Mouse (Mus musculus): Measurements from ENCODE around the gene Slc9a3r2.

Slc9a3r2 gene

DNA sequence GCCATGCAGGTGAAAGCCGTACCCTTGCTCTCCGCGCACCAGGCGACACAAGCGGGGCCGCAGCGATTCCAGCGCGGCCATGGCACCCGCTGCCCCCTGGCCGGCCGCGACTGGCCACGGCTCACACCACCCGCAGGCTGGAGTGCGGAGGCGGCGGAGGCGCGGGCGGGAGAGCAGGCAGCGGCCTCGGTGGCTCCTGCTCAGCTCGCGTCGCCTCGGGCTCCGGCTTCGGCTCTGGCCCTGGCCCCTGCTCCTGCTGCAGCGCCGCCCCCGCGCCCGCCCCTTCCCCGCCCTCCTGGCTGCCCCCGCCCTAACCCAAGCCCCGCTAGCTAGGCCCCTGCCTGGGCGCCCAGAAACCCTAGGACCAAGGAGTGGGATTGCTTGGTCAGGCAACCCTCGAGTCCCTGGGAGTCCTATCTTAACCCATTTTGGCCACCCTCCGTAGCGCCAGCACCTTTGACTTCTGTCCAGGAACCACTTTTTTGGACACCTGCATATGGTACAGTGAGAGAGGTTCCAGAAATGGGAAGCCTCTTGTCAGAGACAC is at the start of gene Slc9a3r2:
Gene Slc9a3r2, minus strand, starts transcription at position 258 of the 547 bp plus-strand sequence.
- CTCF ChIA-PET: no interaction called here

DNA sequence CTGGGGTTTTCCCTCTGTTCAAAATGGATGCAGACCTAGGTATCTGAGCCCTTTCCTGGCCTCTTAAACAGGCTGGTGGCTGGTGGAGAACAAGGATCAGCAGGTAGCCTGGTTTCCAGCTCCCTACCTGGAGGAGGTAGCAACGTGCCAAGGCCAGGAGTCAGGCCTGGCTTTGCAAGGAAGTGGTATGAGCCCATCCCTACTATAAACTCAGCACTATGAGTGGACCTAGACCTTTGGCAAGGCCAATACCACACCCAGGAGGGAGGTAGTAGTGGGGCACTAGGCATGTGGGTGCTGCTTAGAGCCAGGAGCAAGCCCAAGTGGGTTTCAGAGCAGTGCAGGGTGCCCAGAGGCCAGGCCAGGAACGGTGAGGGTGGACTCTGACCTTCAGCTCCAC is 49.3 kb upstream of the Slc9a3r2 start:
- CTCF ChIA-PET: no interaction called here

DNA sequence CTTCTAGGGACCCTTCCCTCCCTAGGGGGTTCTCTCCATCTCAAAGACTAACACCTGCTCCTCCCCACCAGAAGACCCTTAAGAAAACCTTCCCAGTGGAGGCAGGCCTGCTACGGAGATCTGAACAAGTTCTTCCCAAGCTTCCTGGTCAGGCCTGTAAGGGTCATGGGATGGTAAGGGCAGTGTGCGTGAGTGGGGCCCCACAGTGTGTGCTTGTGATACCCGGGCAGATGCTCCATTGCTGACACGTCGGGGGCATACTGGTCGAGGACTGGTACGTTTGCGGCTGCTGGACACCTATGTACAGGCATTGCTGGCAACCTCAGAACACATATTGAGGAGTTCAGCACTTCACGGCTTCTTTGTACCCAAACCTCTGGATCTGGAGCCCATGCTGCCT is 48.6 kb upstream of the Slc9a3r2 start:
- CTCF ChIA-PET: no interaction called here

DNA sequence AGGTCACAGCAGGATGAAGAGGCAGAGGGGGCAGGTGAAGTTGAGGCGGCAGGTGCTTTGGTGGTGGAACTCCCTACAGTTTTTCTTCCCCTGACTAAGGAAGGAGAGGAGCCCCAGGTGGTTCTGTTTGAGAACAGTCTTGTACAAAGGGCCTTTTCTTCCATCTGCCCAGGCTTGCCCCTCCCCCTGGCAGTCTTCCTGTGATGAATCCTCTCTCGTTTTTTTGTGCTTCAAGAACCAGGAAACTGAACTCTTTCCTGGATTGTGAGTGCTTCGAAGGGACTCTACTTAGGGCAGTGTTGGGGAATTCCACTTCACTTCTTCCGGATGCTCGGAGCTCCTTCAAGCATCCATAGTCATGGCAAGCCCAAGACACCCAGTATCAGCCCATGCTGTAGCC is 47.9 kb upstream of the Slc9a3r2 start:
- CTCF ChIA-PET: interaction anchor here (1.6 kb wide), 1 partner anchor 10 kb away, joined by 4 read pairs; the partner anchor contains the start of gene Tbl3

DNA sequence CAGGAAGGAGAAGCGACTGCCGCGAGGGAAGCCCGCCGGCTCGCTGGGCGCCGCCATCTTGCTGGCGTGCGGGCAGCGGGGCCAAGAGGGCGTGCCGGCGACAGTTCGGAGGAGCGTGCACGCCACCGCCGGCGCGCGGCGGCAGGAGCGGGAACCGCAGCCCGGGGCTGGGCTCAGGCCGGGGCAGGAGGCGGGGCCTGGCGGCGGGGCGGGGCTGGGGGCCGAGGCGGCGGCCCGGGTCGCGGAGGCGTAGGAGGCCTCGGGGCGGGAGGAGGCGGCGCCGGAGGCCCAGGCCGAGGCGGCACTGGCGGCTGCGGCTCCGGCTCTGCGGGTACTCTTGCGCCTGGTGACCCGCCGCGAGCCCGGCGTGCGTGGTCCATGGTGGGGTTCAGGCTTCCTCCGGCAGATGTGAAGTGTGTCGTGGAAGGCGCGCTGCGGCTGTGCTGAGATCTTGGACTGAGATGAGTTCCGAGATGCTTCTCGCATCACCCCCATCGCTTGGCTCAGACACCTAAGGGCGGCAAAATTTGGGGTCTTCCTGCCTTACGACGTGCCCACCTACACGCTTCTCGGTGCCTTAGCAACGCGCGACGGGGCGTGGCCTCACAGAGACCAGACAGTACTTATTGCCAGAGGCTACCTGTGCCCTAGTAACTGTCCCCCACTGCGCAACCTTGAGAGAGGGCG is 46.0 kb upstream of the Slc9a3r2 start, which contains the start of the genes Gfer and Noxo1:
Gene Gfer, minus strand, starts transcription at position 146 of the 687 bp plus-strand sequence.
Gene Noxo1, plus strand, starts transcription at position 224 of the 687 bp plus-strand sequence.
- CTCF ChIA-PET: interaction anchor here (0.6 to 1.6 kb wide), 3 partner anchors 12 to 414 kb away, joined by 3 to 4 read pairs (median 4); partner anchors contain the start of gene Tbl3

DNA sequence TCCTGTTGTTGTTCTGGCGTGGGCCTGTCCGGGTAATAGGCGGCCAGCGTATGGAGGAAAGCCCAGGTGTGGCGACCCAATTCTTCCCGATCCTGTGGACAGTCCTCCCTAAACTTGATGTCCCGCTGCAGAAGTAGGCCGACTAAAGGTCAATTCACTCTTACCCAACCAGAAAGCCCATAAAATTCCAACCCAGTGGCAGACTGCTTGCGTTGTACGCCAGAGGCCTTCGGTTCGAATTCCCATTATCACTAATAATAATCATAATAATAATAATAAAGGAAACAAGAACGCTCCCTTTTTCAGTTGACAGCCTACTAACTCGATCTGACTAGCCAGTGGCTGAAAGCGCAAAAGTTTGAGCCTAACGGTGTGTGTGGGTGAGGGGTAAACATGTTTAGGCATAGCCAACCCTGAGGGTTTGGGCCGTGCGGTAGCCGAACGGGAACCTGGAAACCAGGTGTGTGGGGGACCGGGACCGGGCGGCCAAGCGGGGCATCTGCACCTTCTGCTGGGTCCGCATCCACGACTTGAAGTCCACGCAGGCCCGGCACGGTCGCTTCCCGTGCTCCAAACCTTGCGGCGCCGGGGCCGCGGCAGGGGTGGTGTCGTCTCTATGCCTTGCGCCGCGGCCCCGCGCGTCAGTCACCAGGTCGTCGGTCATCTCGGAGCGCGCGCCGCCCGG is 45.3 kb upstream of the Slc9a3r2 start:
- CTCF ChIA-PET: no interaction called here

DNA sequence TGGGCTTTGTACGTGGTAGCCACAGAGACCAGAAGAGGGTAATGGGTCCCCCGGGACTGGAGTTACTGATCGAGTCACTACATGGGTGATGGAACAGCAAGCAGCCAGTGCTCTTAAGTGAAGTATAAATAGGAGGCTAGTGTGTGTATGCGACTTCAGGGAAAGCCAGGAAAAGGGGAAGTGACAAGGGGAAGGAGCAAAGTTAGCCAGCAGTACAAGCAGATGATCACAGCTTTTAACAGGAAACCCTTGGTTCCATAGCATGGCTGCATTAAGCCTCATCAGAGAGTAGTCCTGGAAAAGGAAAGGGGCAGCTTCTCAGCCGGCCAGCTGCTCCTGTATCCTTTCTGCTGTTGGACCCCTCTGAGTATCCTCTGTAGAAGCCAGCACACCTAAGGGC is 42.3 kb upstream of the Slc9a3r2 start:
- CTCF ChIA-PET: no interaction called here

DNA sequence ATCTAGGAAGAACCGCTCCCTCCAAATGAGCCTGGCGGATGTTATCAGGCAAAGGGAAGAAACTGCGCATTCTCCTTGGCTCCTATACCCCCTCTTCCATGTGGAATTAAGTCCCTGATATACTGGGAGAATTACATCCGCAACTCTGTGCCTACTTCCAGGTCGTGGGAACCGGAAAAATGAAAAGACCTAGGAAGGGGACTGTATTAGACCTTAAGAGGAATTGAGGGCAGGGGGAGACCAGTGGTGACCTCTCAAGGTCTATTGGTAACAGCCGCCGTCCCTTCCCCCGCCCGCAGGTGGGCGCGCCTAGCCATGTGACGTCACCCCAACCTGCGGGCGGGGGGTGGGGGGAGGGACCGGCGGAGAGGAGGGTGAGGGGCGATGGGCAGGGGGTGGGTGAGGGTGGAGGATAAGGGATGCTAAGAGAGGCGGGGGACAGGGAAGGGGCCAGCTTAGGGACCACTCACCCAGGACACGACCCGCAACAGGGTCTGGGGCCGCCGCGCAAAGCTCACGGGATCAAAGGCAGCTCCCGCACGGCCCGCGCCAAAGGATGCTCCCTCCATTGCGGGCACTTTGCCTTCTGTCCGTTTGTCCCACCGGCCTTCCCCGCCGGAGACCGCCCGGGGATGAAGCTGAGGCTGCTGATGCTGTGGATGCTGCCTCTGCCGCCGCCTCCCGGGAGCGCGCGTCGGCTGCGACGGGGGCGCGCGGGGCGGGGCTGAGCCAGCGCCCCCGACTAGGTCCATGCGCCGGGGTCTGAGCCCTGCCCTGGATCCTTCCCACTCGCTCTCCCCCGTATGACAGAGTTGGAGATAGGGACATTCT is 39.3 kb upstream of the Slc9a3r2 start, which contains the start of gene Syngr3:
Gene Syngr3, minus strand, starts transcription at position 705 of the 831 bp plus-strand sequence.
- CTCF ChIA-PET: no interaction called here

DNA sequence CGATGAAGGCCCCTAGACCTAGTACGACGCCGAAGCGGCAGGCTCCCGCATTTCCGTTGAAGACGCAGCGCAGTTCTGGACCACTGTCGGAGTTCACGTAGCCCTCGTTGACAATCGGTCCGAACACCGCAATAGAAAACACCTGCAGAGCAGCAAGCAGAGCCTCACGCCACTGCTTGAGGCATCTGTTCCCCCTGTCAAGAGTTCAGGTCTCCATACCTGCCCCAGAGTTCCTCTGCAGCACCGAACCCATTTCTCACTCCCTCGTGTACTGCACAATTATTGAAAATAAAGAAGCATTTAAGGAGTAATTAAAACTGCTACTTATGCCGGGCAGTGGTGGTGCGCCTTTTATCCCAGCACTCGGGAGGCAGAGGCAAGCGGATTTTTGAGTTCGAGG is 37.5 kb upstream of the Slc9a3r2 start:
- CTCF ChIA-PET: no interaction called here

DNA sequence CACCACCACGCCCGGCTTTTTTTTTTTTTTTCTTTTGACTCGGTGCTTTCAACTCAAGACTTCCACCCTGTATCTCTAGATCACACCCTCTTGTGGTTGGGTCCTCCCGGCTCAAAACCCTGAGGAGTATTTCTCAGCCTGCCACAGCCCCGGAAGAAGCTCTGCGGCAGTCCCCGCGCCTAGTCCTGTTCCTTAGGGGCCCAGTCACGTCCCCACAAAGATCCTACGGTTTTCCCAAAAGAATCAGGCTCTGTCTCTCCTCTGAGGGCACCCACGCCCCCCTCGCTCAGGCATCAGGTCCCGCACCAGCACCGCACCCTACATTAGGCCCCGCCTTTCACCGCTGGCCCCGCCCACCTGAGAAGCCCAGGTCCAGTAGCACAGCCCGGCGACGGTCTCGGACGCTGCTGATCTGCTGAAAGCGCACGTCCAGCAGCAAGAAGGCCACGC is 37.0 kb upstream of the Slc9a3r2 start:
- CTCF ChIA-PET: interaction anchor here (0.6 to 0.7 kb wide), 3 partner anchors 11 to 115 kb away, joined by 3 to 8 read pairs (median 3); no protein-coding TSS in a partner anchor

DNA sequence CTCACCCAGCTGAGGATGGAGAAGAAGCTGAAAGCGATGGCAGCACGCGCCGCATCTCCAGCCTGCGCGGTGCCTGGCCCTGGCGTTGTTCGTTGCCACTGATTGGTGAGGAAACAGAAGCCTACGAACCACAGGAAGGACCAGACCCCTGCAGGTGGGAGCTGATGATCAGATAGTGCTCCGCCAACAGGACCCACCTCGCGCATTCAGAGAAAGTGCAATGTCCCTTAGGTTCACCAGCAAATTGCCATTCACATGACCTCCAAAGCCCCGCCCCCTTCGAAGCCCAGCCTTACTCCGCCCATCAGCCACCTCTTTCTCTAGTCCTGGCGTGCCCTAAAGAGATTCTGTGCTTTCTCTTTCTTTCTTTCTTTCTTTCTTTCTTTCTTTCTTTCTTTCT is 36.4 kb upstream of the Slc9a3r2 start:
- CTCF ChIA-PET: interaction anchor here (0.6 to 0.7 kb wide), 3 partner anchors 10 to 116 kb away, joined by 3 to 8 read pairs (median 3); no protein-coding TSS in a partner anchor

DNA sequence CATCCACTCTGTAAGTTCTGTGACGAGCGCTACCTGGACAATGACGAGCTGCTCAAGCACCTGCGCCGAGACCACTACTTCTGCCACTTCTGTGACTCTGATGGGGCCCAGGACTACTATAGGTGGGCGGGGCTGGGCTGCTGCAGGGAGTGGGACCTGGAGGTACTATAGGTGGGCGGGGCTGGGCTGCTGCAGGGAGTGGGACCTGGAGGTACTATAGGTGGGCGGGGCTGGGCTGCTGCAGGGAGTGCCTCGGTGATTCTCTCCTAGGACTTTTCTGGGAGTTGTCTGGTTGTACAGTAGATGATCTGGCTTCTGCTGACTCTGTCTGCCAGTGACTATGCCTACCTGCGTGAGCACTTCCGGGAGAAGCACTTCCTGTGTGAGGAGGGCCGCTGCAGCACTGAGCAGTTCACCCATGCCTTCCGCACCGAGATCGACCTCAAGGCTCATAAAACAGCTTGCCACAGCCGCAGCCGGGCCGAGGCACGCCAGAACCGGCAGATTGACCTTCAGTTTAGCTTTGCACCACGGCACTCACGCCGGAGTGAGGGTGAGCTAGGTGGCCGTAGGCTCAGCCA is 27.5 kb upstream of the Slc9a3r2 start:
- CTCF ChIA-PET: no interaction called here

DNA sequence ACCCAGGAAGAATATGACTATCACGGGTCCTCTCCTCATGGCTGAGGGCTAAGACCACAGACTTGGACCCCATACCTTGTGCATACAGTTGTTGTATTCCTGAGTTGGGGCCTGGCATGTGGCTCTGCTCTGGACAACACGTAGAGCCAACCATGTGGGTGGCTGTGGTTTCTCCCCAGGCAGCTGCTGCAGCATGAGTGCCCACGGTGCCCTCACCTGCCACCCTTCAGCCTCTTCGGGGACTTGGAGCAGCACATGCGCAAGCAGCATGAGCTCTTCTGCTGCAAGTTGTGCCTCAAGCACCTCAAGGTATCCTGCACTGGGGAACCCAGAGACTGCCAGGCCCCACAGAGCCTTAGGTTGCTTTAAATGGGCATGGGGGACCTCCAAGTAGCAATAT is 26.8 kb upstream of the Slc9a3r2 start:
- CTCF ChIA-PET: interaction anchor here (0.6 to 1.4 kb wide), 2 partner anchors 10 to 204 kb away, joined by 3 read pairs; no protein-coding TSS in a partner anchor

DNA sequence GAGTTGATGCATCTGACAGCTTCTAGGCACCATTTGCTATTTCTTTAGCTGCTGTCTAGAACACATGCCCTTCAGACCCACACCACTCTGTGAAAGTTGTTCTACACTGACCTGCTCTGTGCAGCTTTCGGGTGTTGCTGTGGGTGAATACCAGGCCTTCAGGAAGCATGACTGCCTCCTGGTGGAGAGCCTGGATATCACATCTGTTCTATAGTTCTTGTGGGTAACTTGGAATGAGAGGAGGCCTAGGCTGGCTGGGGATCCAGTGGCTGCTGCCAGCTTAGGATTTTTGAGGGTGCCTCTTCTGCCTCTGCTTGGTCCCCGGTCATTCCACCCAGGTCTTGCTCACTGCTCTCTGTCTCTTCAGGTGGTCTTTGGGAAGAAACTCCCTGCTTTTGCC is 26.1 kb upstream of the Slc9a3r2 start:
- CTCF ChIA-PET: interaction anchor here (1.4 kb wide), 1 partner anchor 11 kb away, joined by 3 read pairs; no protein-coding TSS in a partner anchor

DNA sequence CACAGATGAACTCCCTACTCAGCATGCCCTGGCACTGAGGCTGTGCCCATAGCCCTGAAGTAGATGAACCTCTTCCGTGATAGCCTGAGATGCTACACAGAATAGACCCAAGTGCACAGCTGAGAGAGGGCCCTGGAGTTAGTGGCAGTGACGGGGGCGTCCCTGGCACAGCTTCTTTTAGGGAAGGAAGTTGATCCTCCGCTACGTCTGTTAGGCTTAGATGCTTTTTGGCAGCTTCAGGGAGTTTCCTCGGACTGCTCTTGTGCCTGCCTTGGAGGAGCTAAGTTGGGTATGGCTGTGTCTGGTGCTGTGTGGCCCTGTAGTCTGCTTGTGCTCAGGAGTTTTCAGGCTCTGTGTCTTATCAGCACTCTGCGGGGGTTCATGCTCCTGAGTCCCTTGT is 24.1 kb upstream of the Slc9a3r2 start:
- CTCF ChIA-PET: interaction anchor here (1.3 kb wide), 1 partner anchor 53 kb away, joined by 4 read pairs; no protein-coding TSS in a partner anchor

DNA sequence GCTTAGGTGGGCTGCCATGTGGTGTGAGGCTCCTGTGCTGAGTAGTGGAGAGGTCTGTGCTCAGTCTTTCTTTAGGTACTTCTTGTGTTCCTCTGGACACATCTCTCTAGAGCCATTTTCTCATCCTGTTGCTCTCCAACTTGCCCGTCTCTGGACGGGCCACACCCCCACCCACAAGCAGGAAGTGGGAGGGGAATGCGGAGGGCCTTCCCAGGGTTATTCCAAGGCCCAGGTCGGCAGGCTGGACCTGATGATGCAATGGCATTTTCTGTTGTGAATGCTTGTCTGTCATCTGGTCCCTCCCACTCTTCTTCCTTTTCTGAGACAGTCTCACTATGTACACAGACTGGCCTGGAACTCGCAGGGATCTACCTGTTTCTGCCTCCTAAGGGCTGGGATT is 22.0 kb upstream of the Slc9a3r2 start:
- CTCF ChIA-PET: no interaction called here

DNA sequence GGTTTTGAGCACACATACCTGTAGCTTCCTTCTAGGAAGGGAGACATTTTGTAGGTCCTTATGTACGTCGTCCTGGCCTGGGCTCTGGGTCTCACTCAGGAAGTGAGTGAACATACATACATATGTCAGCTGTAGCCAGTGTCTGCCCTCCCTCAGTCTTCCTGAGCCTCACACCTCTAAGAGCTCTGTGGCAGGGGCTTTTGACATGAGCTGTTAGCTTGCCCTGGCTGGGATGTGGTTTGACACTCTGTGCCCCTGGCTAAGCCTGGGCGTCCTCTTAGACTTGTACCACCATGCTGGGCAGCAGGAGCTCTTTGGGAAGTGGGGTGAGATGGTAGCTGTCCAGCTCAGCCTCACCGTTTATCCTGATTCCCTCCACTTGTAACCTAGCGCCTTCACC is 21.2 kb upstream of the Slc9a3r2 start:
- CTCF ChIA-PET: no interaction called here

DNA sequence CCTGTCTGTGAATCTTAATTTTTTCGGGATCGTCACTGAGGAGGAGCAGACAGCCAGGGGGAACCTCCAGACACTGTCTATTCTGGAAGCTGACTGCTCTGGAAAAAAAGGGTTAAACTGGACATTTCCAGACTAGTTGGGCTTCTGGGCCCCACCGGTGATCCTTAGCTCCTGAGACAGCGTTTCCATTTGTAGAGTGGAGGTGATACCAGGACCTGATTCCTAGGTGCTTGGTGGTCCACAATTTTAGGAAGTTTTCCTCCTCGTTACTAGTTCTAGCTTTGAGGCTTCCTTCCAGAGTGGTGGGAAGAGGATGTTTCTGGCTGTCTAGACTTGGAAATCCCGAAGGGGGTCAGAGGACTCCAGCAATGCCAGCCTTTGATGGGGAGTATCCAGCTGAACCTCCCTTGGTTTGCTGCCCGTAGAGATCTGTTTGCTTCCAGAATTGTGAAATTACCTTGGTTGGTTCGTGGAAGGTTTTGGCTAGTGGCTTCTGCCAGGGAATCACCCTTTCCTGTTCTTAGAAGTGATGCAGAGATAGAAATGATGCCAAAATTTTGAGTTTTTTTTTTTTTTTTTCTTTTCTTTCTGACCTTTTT is 20.2 kb upstream of the Slc9a3r2 start:
- CTCF ChIA-PET: no interaction called here

DNA sequence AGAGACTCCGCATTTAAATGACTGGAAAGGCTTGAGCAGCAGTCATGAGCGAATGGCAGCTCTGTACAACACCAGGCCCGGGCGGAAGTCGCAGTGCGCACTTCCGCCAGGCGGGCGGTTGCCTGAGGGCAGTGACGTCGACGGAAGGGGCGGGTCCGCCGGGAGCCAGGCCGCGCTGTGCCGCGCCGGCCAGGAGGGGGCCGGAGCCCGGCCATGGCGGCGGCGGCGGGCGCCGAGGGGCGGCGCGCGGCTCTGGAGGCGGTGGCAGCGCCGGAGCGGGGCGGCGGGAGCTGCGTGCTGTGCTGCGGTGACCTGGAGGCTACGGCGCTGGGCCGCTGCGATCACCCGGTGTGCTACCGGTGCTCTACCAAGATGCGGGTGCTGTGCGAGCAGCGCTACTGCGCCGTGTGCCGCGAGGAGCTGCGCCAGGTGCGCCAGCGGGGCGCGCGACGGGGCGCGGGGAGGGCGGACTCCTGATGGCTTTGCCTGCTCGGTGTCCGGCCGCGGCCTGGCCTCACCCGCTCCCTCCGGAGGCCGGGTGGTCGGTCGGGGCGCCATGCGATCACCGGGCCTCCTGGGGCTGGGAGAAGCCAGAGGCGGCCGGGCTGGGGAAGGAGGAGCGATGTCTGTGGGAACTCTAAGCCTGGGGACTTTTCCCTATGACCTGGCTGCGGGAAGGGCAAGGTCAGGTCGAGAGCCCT is 19.6 kb upstream of the Slc9a3r2 start, which contains the start of gene Zfp598:
Gene Zfp598, plus strand, starts transcription at position 143 of the 701 bp plus-strand sequence.
- CTCF ChIA-PET: interaction anchor here (1.2 kb wide), 1 partner anchor 121 kb away, joined by 5 read pairs; no protein-coding TSS in a partner anchor

DNA sequence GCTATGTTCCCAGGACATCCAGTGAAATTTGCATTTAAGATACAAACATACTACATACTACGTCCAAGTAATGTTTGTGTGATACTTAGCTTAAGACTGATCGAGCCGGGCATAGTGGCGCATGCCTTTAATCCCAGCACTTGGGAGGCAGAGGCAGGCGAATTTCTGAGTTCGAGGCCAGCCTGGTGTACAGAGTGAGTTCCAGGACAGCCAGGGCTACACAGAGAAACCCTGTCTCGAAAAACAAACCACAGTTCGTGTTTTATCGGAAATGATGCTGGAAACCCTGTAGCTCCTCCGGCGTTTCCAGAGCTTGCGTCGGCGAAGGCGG is 19.1 kb upstream of the Slc9a3r2 start:
- CTCF ChIA-PET: interaction anchor here (1.2 kb wide), 1 partner anchor 121 kb away, joined by 5 read pairs; no protein-coding TSS in a partner anchor

Data from spleen, embryonic (tissue).